ENCODE assay signal across 8 mouse cellular contexts in the genomic region with DNA sequence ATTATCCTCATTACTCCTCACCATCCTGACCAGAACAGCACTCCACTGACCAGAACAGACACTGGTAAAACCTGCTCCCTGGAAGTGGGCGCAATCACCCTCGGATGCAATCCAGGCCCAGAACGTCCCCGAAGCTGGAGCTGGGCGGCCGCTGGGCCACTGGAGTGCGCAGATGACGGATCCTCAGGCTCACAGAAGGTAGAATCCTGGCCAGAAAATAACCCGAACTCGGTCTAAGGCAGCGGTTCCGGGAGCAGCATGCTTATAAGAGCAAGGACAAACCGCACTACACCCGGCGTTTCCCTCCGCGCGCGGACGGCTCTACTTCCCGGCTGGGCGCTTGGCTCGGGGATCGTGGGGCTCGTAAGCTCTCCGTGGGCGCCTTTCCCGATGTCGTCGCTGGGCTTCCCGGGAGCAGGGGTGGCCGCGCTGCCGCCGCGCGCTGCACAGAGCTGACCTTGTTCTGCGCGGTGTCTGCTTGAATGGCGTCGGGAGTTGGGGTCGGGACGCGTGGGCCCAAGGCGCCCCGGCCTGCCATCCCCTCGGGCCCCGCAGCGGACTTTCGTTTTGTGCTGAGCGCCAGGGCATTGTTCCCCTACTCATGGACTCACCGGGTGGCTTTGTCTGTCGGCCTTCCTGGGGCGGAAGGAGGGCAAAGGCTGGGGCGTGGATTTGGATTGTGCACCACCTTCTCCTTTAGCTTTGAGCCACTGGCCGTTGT.
DNase-seq lines count a peak whose midpoint lies in the region; ATAC-seq and TF ChIP-seq lines count a peak whose summit lies in the region.

No protein-coding gene starts in this region.

- 0 out of 2 replicates have a peak, but pooled peaks cover 3% of the 10 kb centered on the region for H3K4me1 ChIP-seq in hindbrain, postnatal 0 days (ENCODE audit: insufficient read depth, low read length)

- DNase-seq in WW6 (ENCODE audit: low read depth, low spot score): peak; percentile 29
- DNase-seq in gastrocnemius, adult 2 months: peak; percentile 92
- DNase-seq in hindbrain, postnatal 0 days (ENCODE audit: low spot score): peak; percentile 93
- DNase-seq in left cerebral cortex, adult 2 months (ENCODE audit: extremely low spot score in 1 of 2, low spot score in 2 of 2): peak; percentile 74 to 79
- peak; percentile 84 for DNase-seq in retina, postnatal 7 days (ENCODE audit: low read depth, low spot score)
- DNase-seq in urinary bladder, adult 18-20 months (ENCODE audit: low spot score in 2 of 2): peak; percentile 79 to 85

- ATAC-seq in common myeloid progenitor, adult 5-6 weeks (replicated peaks; ENCODE audit: low read depth, poor library complexity, severe bottlenecking): peak; percentile 83
- ATAC-seq in hindbrain, postnatal 0 days: peak; percentile 94

- H3K9me3 ChIP-seq in hindbrain, postnatal 0 days (ENCODE audit: low read length): no peaks in the 10 kb centered on the region

- H3K9ac ChIP-seq in hindbrain, postnatal 0 days (replicated peaks; ENCODE audit: low read length): peak overlapping the region; percentile 90

- H3K27ac ChIP-seq in gastrocnemius, adult 2 months: peak overlapping the region; percentile 95
- H3K27ac ChIP-seq in hindbrain, postnatal 0 days: peak overlapping the region; percentile 95
- peak overlapping the region; percentile 92 for H3K27ac ChIP-seq in left cerebral cortex, adult 2 months
- H3K27ac ChIP-seq in macrophage: peak overlapping the region; percentile 86

- intact Hi-C loops in gastrocnemius, adult 2 months (cut with DNase I): loop anchor here (5.0 to 10.0 kb wide), 4 partner anchors 90 to 742 kb away; a partner anchor contains a TSS
- intact Hi-C loops in left cerebral cortex, adult 2 months (cut with DNase I): loop anchor here (2.0 to 10.0 kb wide), 5 partner anchors 74 to 742 kb away; a partner anchor contains a TSS

- under 1% methylated on average over 56 of the region's 56 CpGs for WGBS in hindbrain, postnatal 0 days
- WGBS in macrophage (ENCODE audit: missing documents): under 1% methylated on average over 56 of the region's 56 CpGs

- H3K36me3 ChIP-seq in hindbrain, postnatal 0 days (ENCODE audit: insufficient read depth, low read length): no peaks in the 10 kb centered on the region
- no peaks in the 10 kb centered on the region for H3K36me3 ChIP-seq in macrophage (ENCODE audit: inconsistent target)

- no peaks in the 10 kb centered on the region for H3K27me3 ChIP-seq in hindbrain, postnatal 0 days (ENCODE audit: insufficient read depth, low read length)

- H3K4me3 ChIP-seq in gastrocnemius, adult 2 months: peak overlapping the region; percentile 82
- peak overlapping the region; percentile 73 for H3K4me3 ChIP-seq in hindbrain, postnatal 0 days (ENCODE audit: low read length)
- peak overlapping the region; percentile 89 for H3K4me3 ChIP-seq in left cerebral cortex, adult 2 months
- peak overlapping the region; percentile 72 for H3K4me3 ChIP-seq in macrophage (ENCODE audit: inconsistent target)

- no peaks in the 10 kb centered on the region for H3K79me2 ChIP-seq in macrophage (ENCODE audit: inconsistent target)

- TF ChIP-seq CTCF in gastrocnemius, adult 2 months (IDR thresholded peaks at IDR 0.05): no peak
- TF ChIP-seq CTCF in hindbrain, postnatal 0 days (IDR thresholded peaks at IDR 0.05; ENCODE audit: low read depth): no peak
- no peak for TF ChIP-seq CTCF in left cerebral cortex, adult 2 months (IDR thresholded peaks at IDR 0.05)

- H3K4me2 ChIP-seq in hindbrain, postnatal 0 days (ENCODE audit: low read depth, low read length): peak overlapping the region; percentile 82

Comparison
In these comparisons a context has a peak if more than half of its experiments do, and no peak if none do; other contexts are left out.
1. Peak in every context shown above with its lines: DNase-seq, ATAC-seq, H3K4me3 ChIP-seq and H3K27ac ChIP-seq.
2. DNase-seq: peak in every context shown above with its lines; median percentile 93 in hindbrain, postnatal 0 days; 92 in gastrocnemius, adult 2 months; 84 in retina, postnatal 7 days; 82 in urinary bladder, adult 18-20 months; 76 in left cerebral cortex, adult 2 months; 29 in WW6.